Mouse (Mus musculus): ENCODE measurements around the gene Ccdc47.

- TF ChIP-seq POLR2A (IDR thresholded peaks at IDR 0.05; ENCODE audit: low read depth, low read length) (no peak), CTCF (IDR thresholded peaks at IDR 0.05; ENCODE audit: borderline replicate concordance, insufficient read depth, low read length) (no peak)
These were observed 3.4 kb downstream of the Ccdc47 start for GRCm38 (mm10) chr11:106212771-106213170.
